Mouse (Mus musculus) adrenal gland, adult 8-10 months (tissue): ENCODE measurements around the gene Prkcsh. TPM values are rescaled to one million over a fixed set of nuclear protein-coding genes. Genes with fewer than 3 reads are reported as not detected.

Experiments
- DNase-seq: peaks from one replicate; pipeline ENCODE4 v3.0.0; 2022
- total RNA-seq, 4 experiments: library from RNA; stranded (reverse); gene quantifications; 2 replicates each; pipeline ENCODE4 v1.2.4; 2022

The Prkcsh gene
- total RNA-seq, 4 experiments from 2014 or later: 167 to 190 (median 180) TPM

- DNase-seq: no peak
Measured at GRCm38 (mm10) chr9:22049721-22050270, 47.2 kb downstream of the Prkcsh start.

- DNase-seq: peak; percentile 40
Measured at GRCm38 (mm10) chr9:22050351-22050889, 47.8 kb downstream of the Prkcsh start.

GRCm38 (mm10) chr9:22051161-22051957, 48.8 kb downstream of the Prkcsh start:
- DNase-seq: no peak

GRCm38 (mm10) chr9:22051958-22052254, 49.3 kb downstream of the Prkcsh start, which contains the start of gene Elavl3:
TSS of gene Elavl3 (minus strand) at chr9:22052023.
- DNase-seq: no peak

- DNase-seq: no peak
Measured at GRCm38 (mm10) chr9:22053657-22054056, 51.1 kb downstream of the Prkcsh start.

- DNase-seq: peak; percentile 73
Measured at GRCm38 (mm10) chr9:22054411-22055076, 51.9 kb downstream of the Prkcsh start.

- no peak for DNase-seq
Measured at GRCm38 (mm10) chr9:22055713-22056112, 53.1 kb downstream of the Prkcsh start.

- no peak for DNase-seq
Measured at GRCm38 (mm10) chr9:22056303-22056910, 53.8 kb downstream of the Prkcsh start.

GRCm38 (mm10) chr9:22057031-22057517, 54.5 kb downstream of the Prkcsh start:
- DNase-seq: no peak

- DNase-seq: no peak
Measured at GRCm38 (mm10) chr9:22058011-22058424, 55.4 kb downstream of the Prkcsh start.

GRCm38 (mm10) chr9:22061339-22061738, 58.7 kb downstream of the Prkcsh start:
- no peak for DNase-seq

Other genes with a start within 250 kb of the Prkcsh start
- gene Spc24, start 242.5 kb upstream of the Prkcsh start, total RNA-seq: 1 to 10 TPM in 3 of 4 experiments, under 1 TPM in 1; 0.32 to 4.9 (median 2.1) TPM
- 10 to 100 TPM; 35.0 to 58.9 (median 47.5) TPM for gene Kank2, start 204.1 kb upstream of the Prkcsh start, total RNA-seq
- gene Angptl8, start 167.3 kb upstream of the Prkcsh start, total RNA-seq: 10 to 100 TPM in 2 of 4 experiments, 1 to 10 TPM in 2; 1.5 to 12.0 (median 7.7) TPM
- gene Dock6, start 150.2 kb upstream of the Prkcsh start, total RNA-seq: 10 to 100 TPM; 34.3 to 80.5 (median 56.4) TPM
- gene Rab3d, start 84.6 kb upstream of the Prkcsh start, total RNA-seq: 10 to 100 TPM; 43.1 to 64.6 (median 48.1) TPM
- gene Ccdc159, start 75.3 kb upstream of the Prkcsh start, total RNA-seq: 10 to 100 TPM in 3 of 4 experiments, 1 to 10 TPM in 1; 8.6 to 27.3 (median 17.7) TPM
- gene Tmem205, start 75.2 kb upstream of the Prkcsh start, total RNA-seq: 100 to 1,000 TPM; 375 to 588 (median 495) TPM
- 10 to 100 TPM; 19.6 to 44.0 (median 32.1) TPM for gene Plppr2, start 65.8 kb upstream of the Prkcsh start, total RNA-seq
- gene Swsap1, start 47.1 kb upstream of the Prkcsh start, total RNA-seq: 10 to 100 TPM; 17.5 to 22.5 (median 20.0) TPM
- gene Epor, start 39.3 kb upstream of the Prkcsh start, total RNA-seq: 1 to 10 TPM; 1.2 to 4.7 (median 2.0) TPM
- gene Rgl3, start 13.4 kb upstream of the Prkcsh start, total RNA-seq: 10 to 100 TPM; 23.7 to 72.6 (median 49.6) TPM
- gene Ccdc151, start 172 bp upstream of the Prkcsh start, total RNA-seq: 1 to 10 TPM in 3 of 4 experiments, under 1 TPM in 1; 0.81 to 2.8 (median 1.4) TPM
- 1 to 10 TPM; 1.8 to 4.6 (median 2.9) TPM for gene Elavl3, start 49.2 kb downstream of the Prkcsh start, total RNA-seq
- gene Gm49318, start 68.5 kb downstream of the Prkcsh start, total RNA-seq: under 1 TPM in 1 of 4 experiments, not detected in 3; 0.73 TPM
- gene Zfp653, start 68.6 kb downstream of the Prkcsh start, total RNA-seq: 10 to 100 TPM in 3 of 4 experiments, 1 to 10 TPM in 1; 6.9 to 15.6 (median 12.3) TPM
- 10 to 100 TPM; 41.2 to 50.4 (median 48.9) TPM for gene Ecsit, start 82.6 kb downstream of the Prkcsh start, total RNA-seq
- gene Cnn1, start 96.4 kb downstream of the Prkcsh start, total RNA-seq: 1 to 10 TPM in 3 of 4 experiments, under 1 TPM in 1; 0.89 to 2.8 (median 1.2) TPM
- gene Elof1, start 114.4 kb downstream of the Prkcsh start, total RNA-seq: 10 to 100 TPM; 71.9 to 83.9 (median 78.6) TPM
- gene Acp5, start 132.9 kb downstream of the Prkcsh start, total RNA-seq: 10 to 100 TPM; 30.6 to 44.1 (median 36.6) TPM
- 10 to 100 TPM; 51.0 to 67.4 (median 59.4) TPM for gene Pigyl, start 154.0 kb downstream of the Prkcsh start, total RNA-seq
- 1 to 10 TPM; 3.0 to 7.2 (median 4.1) TPM for gene Zfp872, start 185.3 kb downstream of the Prkcsh start, total RNA-seq
- gene Zfp809, start 222.9 kb downstream of the Prkcsh start, total RNA-seq: 10 to 100 TPM; 37.1 to 62.6 (median 53.2) TPM